Mouse (Mus musculus) E14TG2a.4 (cell line): ENCODE results near the gene Cnot9.

Source experiments
- CTCF ChIP-seq: conservative IDR thresholded peaks from 2 replicates; pipeline ENCODE4 v1.5.1; 2014; ENCODE audit warnings: low read length
- NANOG ChIP-seq: IDR thresholded peaks from 2 replicates; pipeline ENCODE4 v1.6.1; 2014; ENCODE audit warnings: borderline replicate concordance, low read length, mixed read lengths
- POU5F1 ChIP-seq: IDR thresholded peaks from 2 replicates; pipeline ENCODE4 v1.6.1; 2014; ENCODE audit warnings: low read length, borderline replicate concordance

DNA sequence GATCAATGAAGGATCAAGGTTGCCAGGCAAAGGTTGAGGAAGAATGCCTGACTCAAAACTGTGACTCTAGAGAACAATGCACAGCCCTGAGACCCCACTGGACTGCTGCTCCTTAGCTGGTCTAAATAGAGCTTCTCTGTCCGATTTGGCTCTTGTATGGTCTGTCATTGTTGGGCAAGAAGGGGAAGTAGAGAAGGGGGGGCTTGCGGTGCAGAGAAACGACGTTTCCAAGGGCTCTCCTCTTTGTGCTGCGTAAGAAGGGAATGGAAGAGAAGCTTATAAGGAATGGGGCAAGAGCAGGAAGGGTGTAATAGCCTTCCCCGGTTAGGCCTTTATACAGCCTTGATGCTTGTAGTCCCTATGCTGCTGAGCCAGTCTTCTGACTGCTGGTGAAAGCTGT lies 60.0 kb downstream of the Cnot9 start:
- no peak for TF ChIP-seq CTCF
- TF ChIP-seq NANOG, result no peak
- no peak for TF ChIP-seq POU5F1
